Mouse (Mus musculus) CH12.LX (cell line): ENCODE data around the gene Tspan7. TPM values are rescaled to one million over a fixed set of nuclear protein-coding genes. Genes with fewer than 3 reads are reported as not detected.

ENCODE experiments used
- DNase-seq: peaks from one replicate; pipeline ENCODE4 v3.0.0-alpha.2; 2013; ENCODE audit errors: extremely low read depth
- H3K27ac ChIP-seq: 2 replicates; pipeline ENCODE4 v1.5.1; 2012; ENCODE audit warnings: low read depth, mild to moderate bottlenecking, control low read depth, moderate library complexity; ENCODE audit not compliant: insufficient read depth
- H3K27me3 ChIP-seq: replicated peaks from 2 replicates; pipeline ENCODE3; 2012; ENCODE audit warnings: inconsistent platforms
- H3K36me3 ChIP-seq, 2 experiments: replicated peaks in 1 of 2; 2 replicates each; pipeline versions ENCODE3 to v1.6.1; 2012; ENCODE audit warnings: inconsistent platforms in 1 of 2, low read length in 1 of 2, mild to moderate bottlenecking in 1 of 2, mixed read lengths in 1 of 2, moderate library complexity in 1 of 2; ENCODE audit not compliant: control insufficient read depth in 1 of 2, insufficient read depth in 1 of 2
- H3K4me1 ChIP-seq, 2 experiments: 2 replicates each; pipeline ENCODE4 v1.6.1; 2012; ENCODE audit warnings: inconsistent platforms in 1 of 2, moderate library complexity in 1 of 2; ENCODE audit not compliant: insufficient read depth in 2 of 2, control insufficient read depth in 1 of 2
- H3K4me2 ChIP-seq: 2 replicates; pipeline ENCODE4 v1.6.1; 2012; ENCODE audit warnings: low read depth, mild to moderate bottlenecking, control low read depth; ENCODE audit not compliant: poor library complexity, insufficient read depth, severe bottlenecking
- H3K4me3 ChIP-seq, 3 experiments: fragments of 150-350 bp in 1 of 3; sonication (generic) in 1 of 3; replicated peaks in 1 of 3; 2 replicates each; pipeline versions ENCODE3 to v1.5.1; 2011 to 2012; ENCODE audit warnings: low read depth in 2 of 3, low read length in 2 of 3, mild to moderate bottlenecking in 2 of 3, moderate library complexity in 2 of 3, control low read depth in 1 of 3, improper control_type of control experiment in 1 of 3, inconsistent platforms in 1 of 3, mixed read lengths in 1 of 3; ENCODE audit not compliant: poor library complexity in 1 of 3
- H3K79me2 ChIP-seq: replicated peaks from 2 replicates; pipeline ENCODE4 v1.6.1; 2012; ENCODE audit warnings: mild to moderate bottlenecking, moderate library complexity; ENCODE audit not compliant: control insufficient read depth, poor library complexity, insufficient read depth, severe bottlenecking; ENCODE audit errors: extremely low read depth
- H3K9ac ChIP-seq: 2 replicates; pipeline ENCODE4 v1.6.1; 2012; ENCODE audit warnings: low read depth, mild to moderate bottlenecking, control low read depth, moderate library complexity; ENCODE audit not compliant: insufficient read depth
- H3K9me3 ChIP-seq: replicated peaks from 2 replicates; pipeline ENCODE3; 2012; ENCODE audit warnings: low read length, inconsistent platforms, mixed read lengths
- BHLHE40 ChIP-seq: IDR thresholded peaks from 2 replicates; pipeline ENCODE4 v1.6.1; 2011; ENCODE audit warnings: mild to moderate bottlenecking, low read depth, low read length, improper control_type of control experiment
- CHD1 ChIP-seq: IDR thresholded peaks from 2 replicates; pipeline ENCODE4 v1.6.1; 2012; ENCODE audit warnings: low read depth, low read length, improper control_type of control experiment, inconsistent platforms
- ETS1 ChIP-seq: conservative IDR thresholded peaks from 2 replicates; pipeline ENCODE4 v1.6.1; 2012; ENCODE audit warnings: low read depth, mild to moderate bottlenecking, inconsistent platforms, low read length, improper control_type of control experiment, moderate library complexity
- JUN ChIP-seq: IDR thresholded peaks from 2 replicates; pipeline ENCODE4 v1.6.1; 2011; ENCODE audit warnings: low read depth, mild to moderate bottlenecking, low read length, improper control_type of control experiment, moderate library complexity; ENCODE audit not compliant: insufficient read depth
- KAT2A ChIP-seq: IDR thresholded peaks from 2 replicates; pipeline ENCODE4 v1.6.1; 2012; ENCODE audit warnings: low read length, improper control_type of control experiment, inconsistent platforms; ENCODE audit not compliant: insufficient replicate concordance
- MAFK ChIP-seq: IDR thresholded peaks from 2 replicates; pipeline ENCODE4 v1.6.1; 2011; ENCODE audit warnings: low read length, improper control_type of control experiment; ENCODE audit not compliant: insufficient replicate concordance
- MAX ChIP-seq: IDR thresholded peaks from 2 replicates; pipeline ENCODE4 v1.6.1; 2011; ENCODE audit warnings: low read length, improper control_type of control experiment
- MAZ ChIP-seq: IDR thresholded peaks from 2 replicates; pipeline ENCODE4 v1.6.1; 2012; ENCODE audit warnings: low read depth, mild to moderate bottlenecking, inconsistent platforms, low read length, improper control_type of control experiment, moderate library complexity
- MEF2A ChIP-seq: IDR thresholded peaks from 2 replicates; pipeline ENCODE4 v1.6.1; 2014; ENCODE audit warnings: low read depth, mild to moderate bottlenecking, inconsistent platforms, low read length, improper control_type of control experiment, borderline replicate concordance
- NELFE ChIP-seq: IDR thresholded peaks from 2 replicates; pipeline ENCODE4 v1.6.1; 2011; ENCODE audit warnings: low read depth, low read length, improper control_type of control experiment
- NRF1 ChIP-seq: IDR thresholded peaks from 2 replicates; pipeline ENCODE4 v1.6.1; 2014; ENCODE audit warnings: low read depth, mild to moderate bottlenecking, inconsistent platforms, low read length, improper control_type of control experiment, moderate library complexity
- PAX5 ChIP-seq: IDR thresholded peaks from 2 replicates; pipeline ENCODE4 v1.6.1; 2012; ENCODE audit warnings: low read length, inconsistent platforms, mixed read lengths
- RAD21 ChIP-seq: IDR thresholded peaks from 2 replicates; pipeline ENCODE4 v1.6.1; 2011; ENCODE audit warnings: low read depth, mild to moderate bottlenecking, low read length, improper control_type of control experiment, moderate library complexity
- RCOR1 ChIP-seq: conservative IDR thresholded peaks from 2 replicates; pipeline ENCODE4 v1.6.1; 2012; ENCODE audit warnings: low read depth, mild to moderate bottlenecking, inconsistent platforms, low read length, improper control_type of control experiment
- SMC3 ChIP-seq: IDR thresholded peaks from 2 replicates; pipeline ENCODE4 v1.6.1; 2011; ENCODE audit warnings: low read depth, low read length, improper control_type of control experiment
- TBP ChIP-seq: conservative IDR thresholded peaks from 2 replicates; pipeline ENCODE4 v1.6.1; 2011; ENCODE audit warnings: low read depth, low read length, improper control_type of control experiment
- UBTF ChIP-seq: IDR thresholded peaks from 2 replicates; pipeline ENCODE4 v1.6.1; 2012; ENCODE audit warnings: low read depth, mild to moderate bottlenecking, inconsistent platforms, low read length, improper control_type of control experiment, moderate library complexity
- USF2 ChIP-seq: conservative IDR thresholded peaks from 2 replicates; pipeline ENCODE4 v1.6.1; 2011; ENCODE audit warnings: low read depth, low read length, improper control_type of control experiment
- dilution Hi-C: fragments of 300-500 bp; cut with MboI; formaldehyde crosslinking; loops from 2 replicates; pipeline ENCODE4 v1.14.3; 2020; ENCODE audit warnings: low sequenced_read_pairs; ENCODE audit not compliant: extremely low pct_unique_long_range_greater_than_20kb, extremely low pct_ligation_motif_present
- in situ Hi-C: fragments of 300-500 bp; cut with MboI; formaldehyde crosslinking; loops from 3 replicates; pipeline ENCODE4 v1.14.3; 2019; ENCODE audit warnings: low sequenced_read_pairs, low pct_ligation_motif_present, low pct_unique_long_range_greater_than_20kb, mixed read lengths
- polyA plus RNA-seq: library from polyadenylated mRNA; unstranded; fragments of >175 nt; gene quantifications from 2 replicates; pipeline ENCODE4 v1.2.1, GENCODE M21; 2012; ENCODE audit warnings: low read depth; ENCODE audit not compliant: insufficient read length
- total RNA-seq, 2 experiments: library from RNA; depleted of rRNA; stranded (reverse); fragments of 300-350 nt in 1 of 2; fragments of >200 nt in 1 of 2; gene quantifications; 2 replicates each; pipeline ENCODE4 v1.2.3; 2012 to 2014

The Tspan7 gene
- total and polyA plus RNA-seq, 3 experiments = not detected

- no peak for DNase-seq
- no peaks in the 10 kb centered on the region for H3K36me3 ChIP-seq
- dilution Hi-C loops (no loop called here), in situ Hi-C loops (no loop called here)
- no peaks in the 10 kb centered on the region for H3K9me3 ChIP-seq
- H3K4me1 ChIP-seq = no peaks in the 10 kb centered on the region
- no peak overlapping the region for H3K27ac ChIP-seq
- no peak for TF ChIP-seq KAT2A
- no peak for TF ChIP-seq NRF1
- TF ChIP-seq MAZ = no peak
- TF ChIP-seq ETS1 = no peak
- no peak for TF ChIP-seq CHD1
- no peak for TF ChIP-seq BHLHE40
- TF ChIP-seq RCOR1 = no peak
- no peak for TF ChIP-seq RAD21
- TF ChIP-seq PAX5 = no peak
- TF ChIP-seq TBP = no peak
- no peak for TF ChIP-seq SMC3
- no peak overlapping the region for H3K9ac ChIP-seq
- no peaks in the 10 kb centered on the region for H3K79me2 ChIP-seq
- H3K4me2 ChIP-seq = no peak overlapping the region
- no peaks in the 10 kb centered on the region for H3K27me3 ChIP-seq
- no peak overlapping the region for H3K4me3 ChIP-seq
Observed at GRCm38 (mm10) chrX:10498580-10498979, 13.6 kb downstream of the Tspan7 start.

- Histone ChIP-seq H3K79me2 (no peaks in the 10 kb centered on the region), H3K9ac (no peak overlapping the region), H3K4me1 (no peaks in the 10 kb centered on the region), H3K27ac (no peak overlapping the region), H3K36me3 (no peaks in the 10 kb centered on the region), H3K4me2 (no peak overlapping the region), H3K4me3 (no peak overlapping the region), H3K27me3 (no peaks in the 10 kb centered on the region), H3K9me3 (no peaks in the 10 kb centered on the region)
- TF ChIP-seq MAZ = no peak
- no peak for TF ChIP-seq UBTF
- no peak for TF ChIP-seq PAX5
- no peak for TF ChIP-seq RCOR1
- dilution Hi-C loops (no loop called here), in situ Hi-C loops (no loop called here)
- DNase-seq = no peak
Observed at GRCm38 (mm10) chrX:10502616-10503015, 17.7 kb downstream of the Tspan7 start.

GRCm38 (mm10) chrX:10514417-10514816, 29.5 kb downstream of the Tspan7 start:
- no peak for TF ChIP-seq USF2
- no peak for TF ChIP-seq JUN
- no peak for TF ChIP-seq PAX5
- no peak for TF ChIP-seq MEF2A
- no peak for TF ChIP-seq NELFE
- TF ChIP-seq BHLHE40 = no peak
- TF ChIP-seq MAFK = no peak
- no peak for TF ChIP-seq MAX
- H3K36me3 ChIP-seq = no peaks in the 10 kb centered on the region
- H3K79me2 ChIP-seq = no peaks in the 10 kb centered on the region
- H3K27ac ChIP-seq = no peak overlapping the region
- H3K9me3 ChIP-seq = no peaks in the 10 kb centered on the region
- H3K9ac ChIP-seq = no peak overlapping the region
- DNase-seq = no peak
- in situ Hi-C loops = no loop called here
- no peak overlapping the region for H3K4me2 ChIP-seq
- H3K27me3 ChIP-seq = no peaks in the 10 kb centered on the region
- dilution Hi-C loops = no loop called here
- H3K4me3 ChIP-seq = no peak overlapping the region
- no peaks in the 10 kb centered on the region for H3K4me1 ChIP-seq
